ENCODE assay signal across 13 mouse cellular contexts in the genomic region with DNA sequence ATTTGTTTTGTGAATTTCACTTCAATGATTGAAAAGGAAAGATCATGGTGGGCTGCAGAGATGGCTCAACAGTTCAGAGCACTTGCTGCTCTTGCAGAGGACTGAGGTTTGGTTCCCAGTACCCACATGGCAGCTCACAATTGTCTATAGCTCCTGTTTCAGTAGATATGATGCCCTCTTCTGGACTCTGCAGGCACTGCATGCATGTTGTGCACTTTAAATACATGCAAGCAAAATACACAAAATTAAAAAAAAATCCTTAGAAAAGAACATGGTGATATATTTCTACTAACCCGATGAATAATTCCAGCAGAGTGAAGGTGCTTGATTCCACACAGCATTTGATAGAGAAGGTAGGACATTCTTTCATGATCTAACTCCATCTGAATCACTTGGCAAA. TPM values are rescaled to one million over a fixed set of nuclear protein-coding genes. Genes with fewer than 3 reads are reported as not detected.
DNase-seq lines count a peak whose midpoint lies in the region; ATAC-seq and TF ChIP-seq lines count a peak whose summit lies in the region.
"Had no signal": no experiment of that assay in that cellular context is flagged by ENCODE, and none has a peak within 500 bp of the region (broad histone marks: within the 10 kb centered on the region; RNA-seq: fewer than 3 reads in every experiment).

No protein-coding gene starts in this region.

- intact Hi-C loops in left cerebral cortex, postnatal 10 days (cut with DNase I): no loop called here

- peak; percentile 44 for TF ChIP-seq CTCF in lung, postnatal 0 days (IDR thresholded peaks at IDR 0.05)
- peak; percentile 38; the same call in 1 of the 2 replicates for TF ChIP-seq CTCF in small intestine, adult 2 months (IDR thresholded peaks at IDR 0.05; ENCODE audit: extremely low read depth, insufficient read length, insufficient replicate concordance, low read depth, low read length)

- no peak overlapping the region for H3K4me3 ChIP-seq in lung, postnatal 0 days (ENCODE audit: low read depth, low read length)
- H3K4me3 ChIP-seq in small intestine, adult 2 months (ENCODE audit: low read depth, low read length): no peak overlapping the region
- H3K4me3 ChIP-seq: heart, embryonic 10.5 days; midbrain, embryonic 12.5 days had no signal

- H3K4me1 ChIP-seq in lung, postnatal 0 days (ENCODE audit: insufficient read depth, low read depth, low read length): no peaks in the 10 kb centered on the region
- H3K4me1 ChIP-seq in small intestine, adult 2 months (ENCODE audit: control insufficient read depth, insufficient read depth, insufficient read length, low read length): no peaks in the 10 kb centered on the region
- H3K4me1 ChIP-seq: heart, embryonic 10.5 days; midbrain, embryonic 12.5 days had no signal

- H3K27ac ChIP-seq in lung, postnatal 0 days (ENCODE audit: low read length): no peak overlapping the region
- no peak overlapping the region for H3K27ac ChIP-seq in small intestine, adult 2 months (ENCODE audit: insufficient read depth, low read depth, low read length)
- H3K27ac ChIP-seq: heart, embryonic 10.5 days; midbrain, embryonic 12.5 days had no signal

- 95% methylated on average over 1 of the region's 1 CpGs for WGBS in lung, postnatal 0 days
- 94% methylated on average over 1 of the region's 1 CpGs for WGBS in small intestine, adult 2 months

- peak; percentile 11 for DNase-seq in embryo, embryonic 10.5 days (ENCODE audit: low spot score)
- DNase-seq in embryo, embryonic 9.5 days (ENCODE audit: extremely low spot score): no peak
- DNase-seq in lung, postnatal 0 days (ENCODE audit: low spot score): no peak
- no peak for DNase-seq in lung, adult 18-20 months
- peak; percentile 20 for DNase-seq in MEL-GATA-1-ER (ENCODE audit: extremely low read depth, low read depth)
- no peak for DNase-seq in left cerebral cortex, postnatal 10 days (ENCODE audit: extremely low spot score in 1 of 2, low spot score in 2 of 2)
- no peak for DNase-seq in gastrocnemius, postnatal 10 days
- DNase-seq: cerebellum, adult 9-11 months; layer of hippocampus, adult 9-11 months had no signal

- no peak for ATAC-seq in lung, postnatal 0 days
- ATAC-seq: inflammation-experienced regulatory T-cells, adult 6 months had no signal

- no peak for TF ChIP-seq POLR2A in small intestine, adult 2 months (IDR thresholded peaks at IDR 0.05; ENCODE audit: low read depth, low read length)

- no peaks in the 10 kb centered on the region for H3K27me3 ChIP-seq in lung, postnatal 0 days (replicated peaks; ENCODE audit: insufficient read depth, low read length)
- no peaks in the 10 kb centered on the region for H3K27me3 ChIP-seq in small intestine, adult 2 months (ENCODE audit: control insufficient read depth, insufficient read depth, low read length)
- H3K27me3 ChIP-seq: midbrain, embryonic 12.5 days had no signal

- H3K4me2 ChIP-seq in lung, postnatal 0 days (replicated peaks; ENCODE audit: low read depth, low read length): no peak overlapping the region
- H3K4me2 ChIP-seq: midbrain, embryonic 12.5 days had no signal

- no peaks in the 10 kb centered on the region for H3K9me3 ChIP-seq in lung, postnatal 0 days (ENCODE audit: low read length)
- H3K9me3 ChIP-seq: heart, embryonic 10.5 days; midbrain, embryonic 12.5 days had no signal

- TF ChIP-seq EP300 in lung, postnatal 0 days (IDR thresholded peaks at IDR 0.05): no peak

- no peak overlapping the region for H3K9ac ChIP-seq in lung, postnatal 0 days (replicated peaks; ENCODE audit: low read depth)
- H3K9ac ChIP-seq: midbrain, embryonic 12.5 days had no signal

- H3K36me3 ChIP-seq in lung, postnatal 0 days (ENCODE audit: insufficient read depth, low read length): no peaks in the 10 kb centered on the region
- H3K36me3 ChIP-seq in small intestine, adult 2 months (ENCODE audit: control insufficient read depth, insufficient read depth, low read length): peaks cover 7% of the 10 kb centered on the region

RNA-seq across cellular contexts. Expression of a gene that starts 44.6 kb away (rescaled TPM):
- 8.0 and 9.4 TPM in 2 replicates for polyA plus RNA-seq in lung, postnatal 0 days (2015; fragmentation: Nextera tagmentation; extraction: Ambion mirVana)
- 4.6 and 11.8 TPM in 2 replicates for polyA plus RNA-seq in small intestine, adult 2 months (2012; rRNA removed)
- 100 to 1,000 TPM; 176 to 186 TPM for total RNA-seq in left cerebral cortex, postnatal 10 days (2021)
- 10 to 100 TPM; 30.9 to 35.2 TPM for total RNA-seq in gastrocnemius, postnatal 10 days (2021)

Comparison
In these comparisons a context has a peak if more than half of its experiments do, and no peak if none do; other contexts are left out.
1. DNase-seq: peak in embryo, embryonic 10.5 days (single experiment) and MEL-GATA-1-ER (single experiment); none in embryo, embryonic 9.5 days (single experiment), lung, postnatal 0 days (single experiment), lung, adult 18-20 months (0 of 2), left cerebral cortex, postnatal 10 days (0 of 2) and gastrocnemius, postnatal 10 days (single experiment).
2. RNA of a gene that starts 44.6 kb away (total RNA-seq): 176 to 186 TPM in left cerebral cortex, postnatal 10 days; 30.9 to 35.2 TPM in gastrocnemius, postnatal 10 days; every median in the first group is over 4 times any median in the second.